Mouse (Mus musculus) kidney, adult 2 months (tissue): ENCODE results near the gene Slfn5. TPM values are rescaled to one million over a fixed set of nuclear protein-coding genes. Genes with fewer than 3 reads are reported as not detected.
"Not testable (repeated sequence)": the region's sequence is repeated elsewhere in the genome, so short reads cannot be mapped to it uniquely, and the experiment has no call there.

ENCODE experiments used
- DNase-seq: peaks from one replicate; pipeline ENCODE4 v3.0.0; 2021
- H3K27ac ChIP-seq: fragments of 200-500 bp; 2 replicates; pipeline ENCODE4 v1.5.1; 2012; ENCODE audit warnings: low read depth, low read length, control low read depth, inconsistent platforms; ENCODE audit not compliant: insufficient read depth
- H3K27me3 ChIP-seq: fragments of 200-500 bp; replicated peaks from 2 replicates; pipeline ENCODE4 v1.6.1; 2012; ENCODE audit warnings: mild to moderate bottlenecking, moderate library complexity, low read length, inconsistent platforms; ENCODE audit not compliant: control insufficient read depth, insufficient read depth
- H3K36me3 ChIP-seq: fragments of 200-500 bp; 2 replicates; pipeline ENCODE4 v1.6.1; 2012; ENCODE audit warnings: mild to moderate bottlenecking, moderate library complexity, low read length, inconsistent platforms; ENCODE audit not compliant: control insufficient read depth, insufficient read depth
- H3K4me1 ChIP-seq: fragments of 200-500 bp; 2 replicates; pipeline ENCODE4 v1.6.1; 2011; ENCODE audit warnings: low read length; ENCODE audit not compliant: control insufficient read depth, insufficient read depth
- H3K4me3 ChIP-seq: fragments of 200-500 bp; 2 replicates; pipeline ENCODE4 v1.5.1; 2011; ENCODE audit warnings: mild to moderate bottlenecking, low read depth, low read length, control low read depth; ENCODE audit not compliant: insufficient read depth
- CTCF ChIP-seq: fragments of 200-500 bp; conservative IDR thresholded peaks from 2 replicates; pipeline ENCODE4 v1.5.1; 2011; ENCODE audit warnings: low read depth, mild to moderate bottlenecking, control low read depth, low read length, moderate library complexity, mixed read lengths; ENCODE audit not compliant: insufficient read depth, insufficient read length
- POLR2A ChIP-seq: fragments of 200-500 bp; IDR thresholded peaks from one replicate; pipeline ENCODE4 v1.6.1; 2011; ENCODE audit warnings: low read depth, low read length, control low read depth
- WGBS: fragments of 180-500 bp; shearing (Covaris S2); methylation state at CpG from one replicate; pipeline ENCODE4 v1.1.7; 2018; 5-methylcytosine and 5-hydroxymethylcytosine counted together
- polyA plus RNA-seq: library from polyadenylated mRNA; depleted of rRNA; stranded (reverse); fragments of >200 nt; gene quantifications from 2 replicates; pipeline ENCODE4 v1.2.3, GENCODE M21; 2012; rRNA removed

The Slfn5 gene
- polyA plus RNA-seq, 1 experiment: 21.4 TPM

GRCm38 (mm10) chr11:82989357-82989756 lies 38.2 kb downstream of the Slfn5 start:
- TF ChIP-seq POLR2A (no peak), CTCF (no peak)
- Histone ChIP-seq H3K27ac (no peak overlapping the region), H3K4me1 (no peaks in the 10 kb centered on the region), H3K36me3 (no peaks in the 10 kb centered on the region), H3K4me3 (no peak overlapping the region), H3K27me3 (no peaks in the 10 kb centered on the region)
- DNase-seq: no peak
- WGBS: 32% methylated on average over 12 of the region's 12 CpGs

- WGBS: 7% methylated on average over 19 of the region's 19 CpGs
Observed at GRCm38 (mm10) chr11:82990612-82991385, 39.6 kb downstream of the Slfn5 start.

GRCm38 (mm10) chr11:82991469-82992166 lies 40.5 kb downstream of the Slfn5 start, which contains the start of gene Slfn9:
Gene Slfn9 (minus strand): TSS chr11:82991830.
- Histone ChIP-seq H3K36me3 (no peaks in the 10 kb centered on the region), H3K27ac (peak within 1 kb of the TSS; percentile 61), H3K27me3 (no peaks in the 10 kb centered on the region), H3K4me1 (no peaks in the 10 kb centered on the region), H3K4me3 (peak within 1 kb of the TSS; percentile 63)
- peak; percentile 51 for DNase-seq
- TF ChIP-seq CTCF: no peak
- no peak for TF ChIP-seq POLR2A
- 3% methylated on average over 14 of the region's 14 CpGs for WGBS

More at GRCm38 (mm10) chr11:82990612-82991385, 39.6 kb downstream of the Slfn5 start:
- not testable (repeated sequence) for H3K27me3 ChIP-seq, H3K36me3 ChIP-seq, H3K27ac ChIP-seq, H3K4me1 ChIP-seq
- peak overlapping the region; percentile 63 for H3K4me3 ChIP-seq
- peak; percentile 56 for DNase-seq

- H3K27ac ChIP-seq: no peak overlapping the region
- H3K27me3 ChIP-seq: no peaks in the 10 kb centered on the region; the same call in 1 of the 2 replicates
- H3K4me3 ChIP-seq: no peak overlapping the region
- 84% methylated on average over 1 of the region's 1 CpGs for WGBS
- no peaks in the 10 kb centered on the region for H3K4me1 ChIP-seq
- H3K36me3 ChIP-seq: no peaks in the 10 kb centered on the region
- TF ChIP-seq POLR2A (no peak), CTCF (no peak)
- no peak for DNase-seq
Observed at GRCm38 (mm10) chr11:83013356-83013755, 62.2 kb downstream of the Slfn5 start.

Other genes with a start within 250 kb of the Slfn5 start
- gene Cct6b, start 187.0 kb upstream of the Slfn5 start, polyA plus RNA-seq: 0.26 and 0.38 TPM in 2 replicates
- 7.8 and 9.4 TPM in 2 replicates for gene Zfp830, start 187.0 kb upstream of the Slfn5 start, polyA plus RNA-seq
- gene Lig3, start 170.2 kb upstream of the Slfn5 start, polyA plus RNA-seq: 12.7 and 15.0 TPM in 2 replicates
- gene Rffl, start 80.1 kb upstream of the Slfn5 start, polyA plus RNA-seq: 15.3 and 19.4 TPM in 2 replicates
- 13.7 and 15.7 TPM in 2 replicates for gene Rad51d, start 60.7 kb upstream of the Slfn5 start, polyA plus RNA-seq
- 0.13 and 0.19 TPM in 2 replicates for gene Fndc8, start 59.2 kb upstream of the Slfn5 start, polyA plus RNA-seq
- gene Nle1, start 42.9 kb upstream of the Slfn5 start, polyA plus RNA-seq: 16.3 and 16.9 TPM in 2 replicates
- 5.0 and 7.9 TPM in 2 replicates for gene Unc45b, start 40.8 kb upstream of the Slfn5 start, polyA plus RNA-seq
- gene Slfn9, start 40.5 kb downstream of the Slfn5 start, polyA plus RNA-seq: 0.18 and 0.36 TPM in 2 replicates
- 0.37 and 1.3 TPM in 2 replicates for gene Slfn8, start 69.5 kb downstream of the Slfn5 start, polyA plus RNA-seq
- gene Slfn2, start 113.8 kb downstream of the Slfn5 start, polyA plus RNA-seq: 4.0 and 7.3 TPM in 2 replicates
- gene Slfn1, start 165.5 kb downstream of the Slfn5 start, polyA plus RNA-seq: 0.29 and 2.6 TPM in 2 replicates
- 0.10 and 0.30 TPM in 2 replicates for gene Slfn4, start 223.8 kb downstream of the Slfn5 start, polyA plus RNA-seq
- gene Slfn3, start 240.0 kb downstream of the Slfn5 start, polyA plus RNA-seq: 0.72 TPM in 2 replicates